Mouse (Mus musculus): Measurements from ENCODE around the gene Elmo3. TPM values are rescaled to one million over a fixed set of nuclear protein-coding genes. Genes with fewer than 3 reads are reported as not detected.
A peak's percentile ranks its signal among the peaks of the same experiment; 100 is the strongest.

Gene Elmo3
- polyA plus RNA-seq, 1 experiment, result not detected

- WGBS, result 58% methylated on average over 8 of the region's 8 CpGs
- no peak overlapping the region for H3K27ac ChIP-seq (ENCODE audit: insufficient read depth, low read depth, low read length)
- peaks cover 25% of the 10 kb centered on the region for H3K4me1 ChIP-seq (ENCODE audit: control insufficient read depth, insufficient read depth, low read length)
- TF ChIP-seq CTCF (IDR thresholded peaks at IDR 0.05; ENCODE audit: insufficient read depth, low read depth, low read length), result no peak
- no peak for TF ChIP-seq POLR2A (IDR thresholded peaks at IDR 0.05; ENCODE audit: insufficient read depth, low read depth, low read length)
- H3K4me3 ChIP-seq (ENCODE audit: insufficient read depth, low read depth, low read length), result no peak overlapping the region
Observed at GRCm38 (mm10) chr8:105343791-105344574, 38.6 kb downstream of the Elmo3 start.

GRCm38 (mm10) chr8:105345061-105345975 is 39.9 kb downstream of the Elmo3 start:
- Histone ChIP-seq H3K4me1 (ENCODE audit: control insufficient read depth, insufficient read depth, low read length) (peaks cover 32% of the 10 kb centered on the region), H3K27ac (ENCODE audit: insufficient read depth, low read depth, low read length) (no peak overlapping the region), H3K4me3 (ENCODE audit: insufficient read depth, low read depth, low read length) (no peak overlapping the region)
- TF ChIP-seq CTCF (IDR thresholded peaks at IDR 0.05; ENCODE audit: insufficient read depth, low read depth, low read length), result no peak
- no peak for TF ChIP-seq POLR2A (IDR thresholded peaks at IDR 0.05; ENCODE audit: insufficient read depth, low read depth, low read length)
- WGBS, result 69% methylated on average over 7 of the region's 7 CpGs

GRCm38 (mm10) chr8:105346611-105347427 is 41.4 kb downstream of the Elmo3 start:
- no peak overlapping the region for H3K27ac ChIP-seq (ENCODE audit: insufficient read depth, low read depth, low read length)
- no peak for TF ChIP-seq CTCF (IDR thresholded peaks at IDR 0.05; ENCODE audit: insufficient read depth, low read depth, low read length)
- no peak for TF ChIP-seq POLR2A (IDR thresholded peaks at IDR 0.05; ENCODE audit: insufficient read depth, low read depth, low read length)
- peaks cover 34% of the 10 kb centered on the region for H3K4me1 ChIP-seq (ENCODE audit: control insufficient read depth, insufficient read depth, low read length)
- peak overlapping the region; percentile 81 for H3K4me3 ChIP-seq (ENCODE audit: insufficient read depth, low read depth, low read length)
- 14% methylated on average over 34 of the region's 34 CpGs for WGBS

- H3K27ac ChIP-seq (ENCODE audit: insufficient read depth, low read depth, low read length), result no peak within 1 kb of the TSS
- H3K4me3 ChIP-seq (ENCODE audit: insufficient read depth, low read depth, low read length), result peak within 1 kb of the TSS; percentile 81
- TF ChIP-seq POLR2A (IDR thresholded peaks at IDR 0.05; ENCODE audit: insufficient read depth, low read depth, low read length) (0 out of 2 replicates have a peak, but pooled peaks have one; percentile 23), CTCF (IDR thresholded peaks at IDR 0.05; ENCODE audit: insufficient read depth, low read depth, low read length) (no peak)
- WGBS, result under 1% methylated on average over 53 of the region's 53 CpGs
- H3K4me1 ChIP-seq (ENCODE audit: control insufficient read depth, insufficient read depth, low read length), result peaks cover 34% of the 10 kb centered on the region
Observed at GRCm38 (mm10) chr8:105347428-105348221, 42.2 kb downstream of the Elmo3 start, which contains the start of gene Fhod1. Gene Fhod1 (minus strand): TSS chr8:105347953.

GRCm38 (mm10) chr8:105348450-105349095 is 43.2 kb downstream of the Elmo3 start, which contains the start of gene Slc9a5:
Gene Slc9a5 (plus strand): TSS chr8:105348843.
- Histone ChIP-seq H3K4me3 (ENCODE audit: insufficient read depth, low read depth, low read length) (peak within 1 kb of the TSS; percentile 81), H3K27ac (ENCODE audit: insufficient read depth, low read depth, low read length) (no peak within 1 kb of the TSS), H3K4me1 (ENCODE audit: control insufficient read depth, insufficient read depth, low read length) (peaks cover 39% of the 10 kb centered on the region)
- WGBS, result under 1% methylated on average over 34 of the region's 34 CpGs
- TF ChIP-seq POLR2A (IDR thresholded peaks at IDR 0.05; ENCODE audit: insufficient read depth, low read depth, low read length), result no peak
- no peak for TF ChIP-seq CTCF (IDR thresholded peaks at IDR 0.05; ENCODE audit: insufficient read depth, low read depth, low read length)

GRCm38 (mm10) chr8:105349096-105349771 is 43.8 kb downstream of the Elmo3 start:
- Histone ChIP-seq H3K4me3 (ENCODE audit: insufficient read depth, low read depth, low read length) (peak overlapping the region; percentile 81), H3K4me1 (ENCODE audit: control insufficient read depth, insufficient read depth, low read length) (peaks cover 41% of the 10 kb centered on the region), H3K27ac (ENCODE audit: insufficient read depth, low read depth, low read length) (no peak overlapping the region)
- TF ChIP-seq CTCF (IDR thresholded peaks at IDR 0.05; ENCODE audit: insufficient read depth, low read depth, low read length) (no peak), POLR2A (IDR thresholded peaks at IDR 0.05; ENCODE audit: insufficient read depth, low read depth, low read length) (no peak)
- 1% methylated on average over 45 of the region's 48 CpGs for WGBS

GRCm38 (mm10) chr8:105350186-105350585 is 44.8 kb downstream of the Elmo3 start:
- 23% methylated on average over 7 of the region's 7 CpGs for WGBS
- Histone ChIP-seq H3K4me1 (ENCODE audit: control insufficient read depth, insufficient read depth, low read length) (peaks cover 39% of the 10 kb centered on the region), H3K27ac (ENCODE audit: insufficient read depth, low read depth, low read length) (no peak overlapping the region), H3K4me3 (ENCODE audit: insufficient read depth, low read depth, low read length) (peak overlapping the region; percentile 21)
- TF ChIP-seq POLR2A (IDR thresholded peaks at IDR 0.05; ENCODE audit: insufficient read depth, low read depth, low read length), result no peak
- no peak for TF ChIP-seq CTCF (IDR thresholded peaks at IDR 0.05; ENCODE audit: insufficient read depth, low read depth, low read length)

All from olfactory bulb, adult 2 months (tissue).